Mouse (Mus musculus): Measurements from ENCODE around the gene Disp2. TPM values are rescaled to one million over a fixed set of nuclear protein-coding genes. Genes with fewer than 3 reads are reported as not detected.

The Disp2 gene
- 212 and 227 TPM in 2 replicates for polyA plus RNA-seq (2012; rRNA removed)

- peak within 1 kb of the TSS; percentile 89 for H3K4me3 ChIP-seq (replicated peaks; ENCODE audit: insufficient read depth, low read depth, low read length)
- DNase-seq = peak; percentile 95 to 96
- TF ChIP-seq POLR2A (IDR thresholded peaks at IDR 0.05; ENCODE audit: borderline replicate concordance, insufficient read depth, low read length) (peak; percentile 92), CTCF (IDR thresholded peaks at IDR 0.05; ENCODE audit: borderline replicate concordance, insufficient read depth, low read depth, low read length) (peak; percentile 12; the same call in 1 of the 2 replicates)
These were observed at the start of gene Disp2 for GRCm38 (mm10) chr2:118779504-118780480. TSS of gene Disp2 (plus strand) at chr2:118779719.

GRCm38 (mm10) chr2:118729816-118730621, 49.5 kb upstream of the Disp2 start:
- no peak for DNase-seq
- 41% methylated on average over 8 of the region's 8 CpGs for WGBS
- no peaks in the 10 kb centered on the region for H3K27me3 ChIP-seq (ENCODE audit: control insufficient read depth, insufficient read depth, low read length)
- H3K4me3 ChIP-seq (replicated peaks; ENCODE audit: insufficient read depth, low read depth, low read length) = no peak overlapping the region
- H3K27ac ChIP-seq (ENCODE audit: insufficient read depth, low read length) = no peak overlapping the region
- no peak for TF ChIP-seq CTCF (IDR thresholded peaks at IDR 0.05; ENCODE audit: borderline replicate concordance, insufficient read depth, low read depth, low read length)
- TF ChIP-seq POLR2A (IDR thresholded peaks at IDR 0.05; ENCODE audit: borderline replicate concordance, insufficient read depth, low read length) = no peak
- peaks cover 3% of the 10 kb centered on the region; the same call in 1 of the 2 replicates for H3K4me1 ChIP-seq (ENCODE audit: control insufficient read depth, insufficient read depth, low read length)

More at GRCm38 (mm10) chr2:118779504-118780480, at the start of gene Disp2:
- Histone ChIP-seq H3K27me3 (ENCODE audit: control insufficient read depth, insufficient read depth, low read length) (no peaks in the 10 kb centered on the region), H3K27ac (ENCODE audit: insufficient read depth, low read length) (peak within 1 kb of the TSS; percentile 82), H3K4me1 (ENCODE audit: control insufficient read depth, insufficient read depth, low read length) (peaks cover 20% of the 10 kb centered on the region)
- under 1% methylated on average over 39 of the region's 39 CpGs for WGBS

- TF ChIP-seq POLR2A (IDR thresholded peaks at IDR 0.05; ENCODE audit: borderline replicate concordance, insufficient read depth, low read length) (no peak), CTCF (IDR thresholded peaks at IDR 0.05; ENCODE audit: borderline replicate concordance, insufficient read depth, low read depth, low read length) (0 out of 2 replicates have a peak, but pooled peaks have one; percentile 12)
- Histone ChIP-seq H3K4me3 (replicated peaks; ENCODE audit: insufficient read depth, low read depth, low read length) (no peak overlapping the region), H3K27me3 (ENCODE audit: control insufficient read depth, insufficient read depth, low read length) (no peaks in the 10 kb centered on the region), H3K4me1 (ENCODE audit: control insufficient read depth, insufficient read depth, low read length) (peaks cover 3% of the 10 kb centered on the region; the same call in 1 of the 2 replicates), H3K27ac (ENCODE audit: insufficient read depth, low read length) (no peak overlapping the region)
- no peak for DNase-seq
- WGBS = 35% methylated on average over 3 of the region's 3 CpGs
These were observed 49.0 kb upstream of the Disp2 start for GRCm38 (mm10) chr2:118730622-118730915.

- Histone ChIP-seq H3K4me3 (replicated peaks; ENCODE audit: insufficient read depth, low read depth, low read length) (no peak overlapping the region), H3K27ac (ENCODE audit: insufficient read depth, low read length) (no peak overlapping the region), H3K4me1 (ENCODE audit: control insufficient read depth, insufficient read depth, low read length) (peaks cover 3% of the 10 kb centered on the region; the same call in 1 of the 2 replicates), H3K27me3 (ENCODE audit: control insufficient read depth, insufficient read depth, low read length) (no peaks in the 10 kb centered on the region)
- no peak for DNase-seq
- TF ChIP-seq CTCF (IDR thresholded peaks at IDR 0.05; ENCODE audit: borderline replicate concordance, insufficient read depth, low read depth, low read length) (no peak), POLR2A (IDR thresholded peaks at IDR 0.05; ENCODE audit: borderline replicate concordance, insufficient read depth, low read length) (no peak)
- 85% methylated on average over 5 of the region's 5 CpGs for WGBS
These were observed 47.5 kb upstream of the Disp2 start for GRCm38 (mm10) chr2:118731981-118732380.

GRCm38 (mm10) chr2:118733341-118733740, 46.2 kb upstream of the Disp2 start:
- no peak overlapping the region for H3K27ac ChIP-seq (ENCODE audit: insufficient read depth, low read length)
- DNase-seq = no peak
- 20% methylated on average over 5 of the region's 5 CpGs for WGBS
- H3K4me3 ChIP-seq (replicated peaks; ENCODE audit: insufficient read depth, low read depth, low read length) = no peak overlapping the region
- TF ChIP-seq POLR2A (IDR thresholded peaks at IDR 0.05; ENCODE audit: borderline replicate concordance, insufficient read depth, low read length) = no peak
- no peaks in the 10 kb centered on the region for H3K27me3 ChIP-seq (ENCODE audit: control insufficient read depth, insufficient read depth, low read length)
- peaks cover 3% of the 10 kb centered on the region; the same call in 1 of the 2 replicates for H3K4me1 ChIP-seq (ENCODE audit: control insufficient read depth, insufficient read depth, low read length)

- WGBS = 68% methylated on average over 3 of the region's 3 CpGs
- Histone ChIP-seq H3K4me1 (ENCODE audit: control insufficient read depth, insufficient read depth, low read length) (no peaks in the 10 kb centered on the region), H3K4me3 (replicated peaks; ENCODE audit: insufficient read depth, low read depth, low read length) (no peak overlapping the region), H3K27me3 (ENCODE audit: control insufficient read depth, insufficient read depth, low read length) (no peaks in the 10 kb centered on the region), H3K27ac (ENCODE audit: insufficient read depth, low read length) (no peak overlapping the region)
- TF ChIP-seq CTCF (IDR thresholded peaks at IDR 0.05; ENCODE audit: borderline replicate concordance, insufficient read depth, low read depth, low read length) = no peak
- no peak for TF ChIP-seq POLR2A (IDR thresholded peaks at IDR 0.05; ENCODE audit: borderline replicate concordance, insufficient read depth, low read length)
- no peak for DNase-seq
These were observed 39.2 kb upstream of the Disp2 start for GRCm38 (mm10) chr2:118740341-118740740.

- no peak overlapping the region for H3K27ac ChIP-seq (ENCODE audit: insufficient read depth, low read length)
- no peak for TF ChIP-seq POLR2A (IDR thresholded peaks at IDR 0.05; ENCODE audit: borderline replicate concordance, insufficient read depth, low read length)
- no peak for TF ChIP-seq CTCF (IDR thresholded peaks at IDR 0.05; ENCODE audit: borderline replicate concordance, insufficient read depth, low read depth, low read length)
- H3K27me3 ChIP-seq (ENCODE audit: control insufficient read depth, insufficient read depth, low read length) = no peaks in the 10 kb centered on the region
- WGBS = 63% methylated on average over 9 of the region's 9 CpGs
- no peak overlapping the region for H3K4me3 ChIP-seq (replicated peaks; ENCODE audit: insufficient read depth, low read depth, low read length)
- H3K4me1 ChIP-seq (ENCODE audit: control insufficient read depth, insufficient read depth, low read length) = no peaks in the 10 kb centered on the region
- DNase-seq = no peak
These were observed 38.3 kb upstream of the Disp2 start for GRCm38 (mm10) chr2:118741183-118741582.

Measured in cerebellum, adult 2 months (tissue).